Mouse (Mus musculus) testis, postnatal 10 days (tissue): ENCODE results near the gene C2cd3.
A peak's percentile ranks its signal among the peaks of the same experiment; 100 is the strongest.

Source experiments
- DNase-seq: peaks from one replicate; pipeline ENCODE4 v3.0.0; 2021; ENCODE audit warnings: low spot score

Gene C2cd3

GRCm38 (mm10) chr7:100402715-100403114 lies 30.7 kb downstream of the C2cd3 start:
- no peak for DNase-seq

DNA sequence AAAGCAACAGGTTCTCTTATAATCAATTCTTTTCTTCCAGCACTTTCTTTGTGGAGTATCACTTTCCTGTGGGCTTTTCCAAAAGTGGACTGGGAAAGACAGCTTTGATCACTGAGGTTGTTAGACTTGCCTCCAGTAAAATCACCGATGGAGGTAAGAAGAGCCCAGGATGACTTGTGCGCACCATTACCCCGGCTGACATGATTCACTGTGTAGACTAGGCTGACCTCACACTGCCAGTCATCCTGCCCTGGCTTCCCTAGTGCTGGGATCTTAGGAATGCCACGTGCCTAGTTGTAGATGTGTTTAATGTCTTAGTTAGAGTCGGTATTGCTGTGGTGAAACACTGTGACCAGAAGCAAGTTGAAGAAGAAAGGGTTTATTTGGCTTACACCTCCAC lies 35.6 kb downstream of the C2cd3 start:
- no peak for DNase-seq

DNA sequence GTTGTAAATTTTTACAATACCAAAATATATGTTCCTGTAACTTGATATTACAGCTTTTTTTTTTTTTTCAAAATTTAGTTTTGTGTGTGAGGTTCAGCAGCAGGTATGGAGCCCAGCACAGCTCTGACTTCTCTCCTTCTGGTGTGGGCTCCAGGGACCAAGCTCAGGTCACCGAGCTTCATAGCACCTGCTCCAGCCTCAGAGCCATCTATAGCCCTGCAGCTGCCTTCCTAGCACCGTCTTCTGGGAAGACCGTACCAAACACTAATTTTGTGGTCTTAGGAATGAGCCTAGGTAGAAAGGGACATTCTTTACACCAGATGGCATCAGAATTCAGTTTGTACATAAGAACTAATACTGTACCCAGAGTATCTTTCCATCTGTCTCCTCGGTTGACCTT lies 36.7 kb downstream of the C2cd3 start:
- DNase-seq, result no peak

GRCm38 (mm10) chr7:100425795-100426194 lies 53.8 kb downstream of the C2cd3 start:
- DNase-seq, result no peak

- peak; percentile 70 for DNase-seq
These were observed 57.1 kb downstream of the C2cd3 start for GRCm38 (mm10) chr7:100429102-100429501.

DNA sequence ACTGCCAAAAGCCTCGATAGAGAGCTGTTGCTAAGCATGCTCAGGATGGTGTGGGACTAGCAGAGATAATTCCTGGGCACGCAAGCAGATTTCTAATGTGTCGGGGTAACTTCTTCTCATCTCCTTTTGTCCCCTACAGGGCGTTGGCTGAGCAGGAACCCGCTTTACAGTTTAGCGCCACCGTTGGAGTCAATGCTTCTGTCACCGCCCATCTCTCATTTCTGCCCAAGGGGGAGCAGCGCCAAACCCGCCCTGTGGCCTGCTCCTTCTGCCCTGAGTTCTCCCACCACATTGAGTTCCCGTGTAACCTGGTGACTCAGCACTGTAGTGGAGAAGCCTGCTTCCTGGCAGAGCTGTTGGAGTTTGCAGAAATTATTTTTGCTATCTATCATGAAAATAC lies 57.9 kb downstream of the C2cd3 start:
- no peak for DNase-seq

GRCm38 (mm10) chr7:100431103-100431502 lies 59.1 kb downstream of the C2cd3 start:
- peak; percentile 61 for DNase-seq

DNA sequence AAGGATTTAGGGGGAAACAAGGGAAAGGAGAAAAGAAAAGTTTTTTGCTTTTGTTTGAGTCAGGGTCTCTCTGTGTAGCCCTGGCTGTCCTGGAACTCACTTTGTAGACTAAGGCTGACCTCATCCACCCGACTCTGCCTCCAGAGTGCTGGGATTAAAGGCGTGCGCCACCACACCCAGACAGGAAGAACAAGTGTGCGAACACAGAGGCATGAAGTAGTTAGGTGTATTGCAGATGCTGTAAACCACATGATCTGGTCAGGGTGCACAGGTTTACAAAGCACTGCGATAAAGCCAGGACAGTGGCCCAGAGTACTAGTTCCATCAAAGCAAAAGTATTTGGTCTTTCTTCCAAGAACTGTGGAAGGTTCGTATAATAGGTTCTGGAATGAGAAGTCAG lies 61.3 kb downstream of the C2cd3 start:
- no peak for DNase-seq

- no peak for DNase-seq
These were observed 71.7 kb downstream of the C2cd3 start for GRCm38 (mm10) chr7:100443728-100444127.

DNA sequence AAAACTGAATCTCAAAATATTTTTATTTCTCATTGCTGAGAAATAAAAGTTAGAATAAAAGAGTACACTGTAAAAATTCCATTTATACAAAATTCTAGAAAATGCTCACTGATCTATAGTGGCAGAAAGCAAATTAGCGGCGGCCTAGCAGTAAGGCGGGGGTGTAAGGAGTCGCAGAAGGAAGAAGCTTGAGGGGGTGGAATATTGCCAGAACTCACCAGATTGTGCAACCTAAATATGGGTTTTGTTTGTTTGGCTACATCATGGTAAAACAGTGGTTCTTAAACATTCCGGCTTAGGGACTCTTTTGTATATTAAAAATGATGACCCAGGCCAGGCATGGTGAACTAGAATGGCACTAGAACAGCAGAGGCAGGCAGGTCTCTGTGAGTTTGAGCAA lies 74.2 kb downstream of the C2cd3 start:
- no peak for DNase-seq

- DNase-seq, result no peak
These were observed 76.5 kb downstream of the C2cd3 start for GRCm38 (mm10) chr7:100448530-100448929.

DNA sequence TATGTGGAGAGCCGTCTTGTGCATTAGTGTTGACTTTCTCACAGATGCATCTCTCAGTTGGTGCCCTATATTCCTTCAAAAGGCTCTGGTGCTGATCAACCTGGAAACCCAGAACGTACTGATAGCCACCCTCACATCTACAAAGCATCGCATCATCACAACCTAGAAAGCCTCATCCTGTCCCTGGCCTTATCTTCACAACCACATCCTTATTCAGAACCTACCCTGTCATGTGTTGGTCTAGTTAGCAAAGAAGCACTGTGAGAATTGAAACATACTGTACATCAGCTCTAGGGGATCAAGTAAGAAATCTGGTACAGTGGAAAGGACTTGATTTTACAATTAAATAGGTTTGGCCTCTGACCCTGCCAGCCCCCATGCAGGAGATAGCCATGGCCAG lies 77.0 kb downstream of the C2cd3 start:
- DNase-seq, result no peak

DNA sequence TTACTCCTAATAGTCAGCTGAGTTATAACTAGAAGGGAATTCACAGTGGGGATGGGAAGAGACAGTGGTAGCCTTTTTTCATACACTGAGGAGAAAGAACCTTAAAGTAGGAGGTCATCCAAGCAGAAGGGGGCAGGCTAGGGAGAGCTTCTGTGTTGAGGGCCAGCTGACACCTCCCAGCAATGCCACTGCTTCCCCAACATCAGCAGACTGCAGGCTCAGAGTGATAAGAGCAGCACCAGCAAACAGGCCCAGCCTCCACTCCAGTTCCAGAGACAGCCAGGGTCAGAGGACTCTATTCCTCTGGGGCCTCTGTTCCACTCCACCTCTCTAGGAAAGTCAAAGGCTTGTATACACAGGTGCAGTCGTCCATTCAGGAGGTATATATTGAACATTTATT lies 86.1 kb downstream of the C2cd3 start:
- no peak for DNase-seq

- no peak for DNase-seq
These were observed 87.8 kb downstream of the C2cd3 start for GRCm38 (mm10) chr7:100459862-100460261.

DNA sequence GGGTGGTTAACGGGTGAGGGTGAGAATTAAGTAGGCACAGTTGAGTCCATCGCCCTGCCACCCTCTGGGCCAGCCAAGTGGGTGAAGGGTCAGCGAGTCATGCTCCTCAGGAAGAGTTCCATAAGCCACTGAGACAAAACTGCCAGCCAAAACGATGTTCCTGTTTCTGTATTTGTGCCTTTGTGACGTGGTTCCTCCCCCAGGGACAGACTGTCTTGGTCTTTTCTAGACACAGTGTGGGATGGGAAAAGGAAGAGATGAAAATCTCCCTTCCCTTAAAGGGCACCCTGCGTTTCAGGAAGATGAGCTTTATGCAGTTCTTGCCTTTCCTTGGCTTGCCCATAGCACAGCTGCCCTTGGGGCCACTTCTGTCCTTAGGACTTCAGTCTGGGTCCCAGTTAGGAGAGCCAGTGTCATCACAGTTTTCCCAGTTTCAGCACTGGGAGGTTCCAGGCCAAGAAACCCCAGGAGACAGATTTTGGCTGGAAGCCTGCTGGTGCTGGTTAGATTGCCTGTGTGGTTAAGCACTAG lies 89.7 kb downstream of the C2cd3 start:
- DNase-seq, result no peak

GRCm38 (mm10) chr7:100463194-100463593 lies 91.2 kb downstream of the C2cd3 start:
- DNase-seq, result no peak

- no peak for DNase-seq
These were observed 91.7 kb downstream of the C2cd3 start for GRCm38 (mm10) chr7:100463757-100464156.

GRCm38 (mm10) chr7:100464248-100464647 lies 92.2 kb downstream of the C2cd3 start:
- no peak for DNase-seq

GRCm38 (mm10) chr7:100465248-100465647 lies 93.2 kb downstream of the C2cd3 start:
- DNase-seq, result no peak

- DNase-seq, result peak; percentile 90
These were observed 93.8 kb downstream of the C2cd3 start for GRCm38 (mm10) chr7:100465656-100466309.

DNA sequence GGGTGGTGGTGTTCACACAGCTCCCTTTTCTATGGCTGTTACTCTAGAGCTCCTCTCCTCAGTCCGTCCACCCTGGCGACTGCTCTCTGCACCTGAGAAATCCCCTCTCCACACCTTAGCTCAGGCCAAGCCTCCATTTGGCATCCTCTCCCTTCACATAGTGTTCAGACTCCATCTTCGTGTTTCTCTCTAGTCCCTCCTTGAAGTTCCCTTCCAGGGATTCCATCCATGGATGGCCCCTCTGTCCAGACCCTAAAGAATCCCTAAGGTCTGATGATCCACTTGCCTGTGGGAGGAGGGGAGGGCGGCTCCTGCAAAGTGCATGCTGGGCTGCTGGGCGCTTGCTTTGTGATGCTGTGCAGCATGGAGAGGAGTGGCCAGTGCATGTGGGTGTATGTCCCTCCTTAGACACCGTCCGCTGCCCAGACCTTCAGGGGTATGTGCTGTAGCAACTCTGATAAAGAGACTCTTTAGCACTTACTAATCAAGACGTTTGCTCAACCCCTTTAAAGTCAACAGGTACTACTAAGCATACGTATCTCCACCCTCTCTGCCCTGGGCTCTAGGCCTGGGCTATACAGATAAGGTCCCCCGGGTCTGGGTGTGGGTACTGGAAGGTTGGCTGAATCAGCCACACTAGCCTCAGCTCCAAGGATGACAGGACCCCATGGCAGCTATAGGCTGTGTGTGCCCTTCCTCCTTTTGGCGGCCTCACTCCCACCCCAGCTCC lies 94.9 kb downstream of the C2cd3 start:
- DNase-seq, result no peak

- DNase-seq, result no peak
These were observed 96.7 kb downstream of the C2cd3 start for GRCm38 (mm10) chr7:100468761-100469160.

- no peak for DNase-seq
These were observed 97.5 kb downstream of the C2cd3 start for GRCm38 (mm10) chr7:100469502-100469901.
